Mouse (Mus musculus): ENCODE measurements around the gene Zbtb20.

Gene Zbtb20

GRCm38 (mm10) chr16:43535912-43536311 is 660.2 kb downstream of the Zbtb20 start:
- DNase-seq, result no peak

DNA sequence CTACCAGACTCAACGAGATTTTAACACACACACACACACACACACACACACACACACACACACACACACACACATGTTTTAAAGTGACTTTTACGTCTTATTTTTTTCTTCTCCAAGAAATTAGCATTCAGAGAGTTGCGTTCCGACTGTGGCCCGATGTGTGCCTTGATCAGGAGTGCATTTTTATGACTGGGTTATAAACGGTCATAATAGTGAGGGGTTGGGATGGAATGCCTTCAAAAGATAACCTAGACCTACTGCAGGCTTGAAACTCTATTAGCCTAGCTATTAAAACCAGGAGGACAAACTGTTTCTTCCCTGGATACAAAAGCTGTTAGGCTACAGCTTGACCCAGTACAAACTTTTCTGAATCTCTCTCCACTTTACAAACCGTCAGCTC is 661.5 kb downstream of the Zbtb20 start:
- DNase-seq, result no peak

GRCm38 (mm10) chr16:43539659-43540096 is 664.0 kb downstream of the Zbtb20 start:
- DNase-seq, result no peak

DNA sequence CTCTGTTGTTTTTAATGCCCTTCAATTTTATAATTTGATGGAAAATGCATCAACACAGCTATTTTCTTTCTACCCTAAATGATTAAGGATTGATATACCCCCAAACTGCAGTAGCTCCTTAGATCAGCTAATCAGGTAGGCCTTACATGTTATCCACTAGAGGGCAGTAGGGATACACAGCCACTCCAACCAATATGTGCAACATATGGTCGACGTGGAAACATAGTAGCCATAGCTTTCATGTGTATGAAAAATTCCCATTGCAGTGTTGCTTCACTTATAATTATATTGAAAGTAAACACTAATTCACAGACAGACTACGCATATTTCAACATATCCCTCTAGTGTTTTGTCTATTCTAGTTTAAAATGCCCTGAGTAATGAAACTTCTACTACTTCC is 664.4 kb downstream of the Zbtb20 start:
- DNase-seq, result no peak

GRCm38 (mm10) chr16:43540546-43541167 is 665.0 kb downstream of the Zbtb20 start:
- no peak for DNase-seq

DNA sequence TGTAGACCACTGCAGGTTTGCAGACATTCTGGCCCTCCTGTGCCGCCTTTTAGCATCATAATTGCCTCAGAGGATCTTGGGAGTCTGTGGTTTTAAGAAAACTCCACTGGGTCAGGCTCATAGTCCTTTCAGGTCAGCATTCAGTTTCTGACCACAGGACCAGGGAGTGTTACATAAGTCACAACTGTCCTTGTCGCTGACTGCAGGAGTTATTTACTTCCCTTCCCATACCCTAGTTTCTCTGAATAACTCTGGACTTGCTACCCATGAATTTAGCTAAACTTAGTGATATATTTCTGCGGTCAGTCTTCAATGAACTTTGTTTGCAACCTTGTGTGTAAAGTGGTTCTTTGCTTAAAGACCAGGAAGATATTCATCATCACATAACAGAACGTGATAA is 669.6 kb downstream of the Zbtb20 start:
- no peak for DNase-seq

GRCm38 (mm10) chr16:43547323-43548180 is 671.9 kb downstream of the Zbtb20 start:
- DNase-seq, result peak; percentile 33

- DNase-seq, result no peak
Measured at GRCm38 (mm10) chr16:43548774-43549173, 673.1 kb downstream of the Zbtb20 start.

DNA sequence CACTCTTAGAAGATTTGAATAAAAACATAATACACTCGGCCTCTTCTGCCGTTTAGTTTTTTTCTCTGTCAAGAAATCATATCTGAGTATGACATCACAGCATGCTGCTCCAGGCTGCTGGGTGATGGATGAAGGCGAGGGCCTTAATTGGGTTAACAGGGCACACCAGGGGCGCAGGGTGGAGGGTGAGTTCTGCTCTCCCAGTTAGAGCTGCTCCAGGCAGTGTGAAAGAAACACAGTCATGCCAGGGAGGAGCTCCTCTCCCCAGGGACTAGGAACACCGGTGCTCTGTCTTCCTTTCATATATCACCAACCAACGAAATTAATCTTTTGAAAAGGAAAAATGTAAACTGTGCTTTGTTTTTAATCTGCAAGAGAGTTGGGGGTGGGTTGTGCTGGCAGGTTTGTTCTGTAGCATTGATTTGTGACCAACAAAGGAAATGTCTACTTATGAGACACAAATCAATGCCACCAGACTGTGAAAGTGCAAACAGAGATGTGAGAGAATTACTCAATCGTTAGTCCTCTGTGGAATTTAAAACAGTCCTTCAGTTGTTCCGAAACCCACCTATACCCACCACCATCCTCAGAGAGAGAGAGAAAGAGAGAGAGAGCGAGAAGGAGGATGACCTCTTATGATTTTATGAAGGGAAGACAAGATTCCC is 673.9 kb downstream of the Zbtb20 start:
- peak; percentile 32 for DNase-seq

DNA sequence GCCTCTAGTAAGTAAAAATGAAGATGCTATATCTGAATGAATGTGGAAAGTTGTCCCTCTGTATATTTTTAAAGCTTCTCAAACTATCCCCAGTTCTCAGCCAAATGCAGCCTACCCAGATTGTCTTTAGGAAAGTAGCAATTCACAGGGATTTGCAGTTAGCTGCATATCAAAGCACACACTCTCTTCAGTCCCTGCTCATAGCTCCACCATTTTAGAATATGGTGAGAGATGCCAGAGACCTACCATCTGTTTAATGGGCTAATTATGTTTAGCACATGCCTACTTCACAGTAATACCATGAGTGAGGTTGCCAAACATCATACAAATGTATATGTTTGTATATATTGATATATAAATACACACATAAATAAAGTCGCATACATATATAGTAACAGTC is 676.8 kb downstream of the Zbtb20 start:
- DNase-seq, result no peak

GRCm38 (mm10) chr16:43557385-43557784 is 681.7 kb downstream of the Zbtb20 start:
- no peak for DNase-seq

GRCm38 (mm10) chr16:43561330-43561729 is 685.6 kb downstream of the Zbtb20 start:
- no peak for DNase-seq

DNA sequence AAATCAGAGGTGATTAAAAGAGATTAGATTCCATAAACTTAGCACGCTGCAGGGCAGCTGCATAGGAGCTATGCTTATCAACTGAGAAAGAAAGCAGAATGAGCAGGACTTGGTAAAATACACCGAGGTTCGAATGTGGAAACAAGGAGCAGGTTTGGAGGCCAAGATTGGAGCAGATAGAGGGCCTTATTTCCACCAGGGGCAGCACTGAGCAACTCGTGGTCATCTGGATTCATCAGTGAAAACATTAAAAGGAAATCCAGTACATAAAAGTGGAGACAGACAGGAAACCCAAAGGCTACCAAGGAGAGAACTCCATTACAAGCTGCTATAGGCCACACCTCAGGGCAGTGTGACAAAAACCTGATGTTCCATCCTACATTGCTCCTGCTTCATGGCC is 686.3 kb downstream of the Zbtb20 start:
- no peak for DNase-seq

- DNase-seq, result no peak
Measured at GRCm38 (mm10) chr16:43565872-43566271, 690.2 kb downstream of the Zbtb20 start.

GRCm38 (mm10) chr16:43566511-43566910 is 690.8 kb downstream of the Zbtb20 start:
- no peak for DNase-seq

DNA sequence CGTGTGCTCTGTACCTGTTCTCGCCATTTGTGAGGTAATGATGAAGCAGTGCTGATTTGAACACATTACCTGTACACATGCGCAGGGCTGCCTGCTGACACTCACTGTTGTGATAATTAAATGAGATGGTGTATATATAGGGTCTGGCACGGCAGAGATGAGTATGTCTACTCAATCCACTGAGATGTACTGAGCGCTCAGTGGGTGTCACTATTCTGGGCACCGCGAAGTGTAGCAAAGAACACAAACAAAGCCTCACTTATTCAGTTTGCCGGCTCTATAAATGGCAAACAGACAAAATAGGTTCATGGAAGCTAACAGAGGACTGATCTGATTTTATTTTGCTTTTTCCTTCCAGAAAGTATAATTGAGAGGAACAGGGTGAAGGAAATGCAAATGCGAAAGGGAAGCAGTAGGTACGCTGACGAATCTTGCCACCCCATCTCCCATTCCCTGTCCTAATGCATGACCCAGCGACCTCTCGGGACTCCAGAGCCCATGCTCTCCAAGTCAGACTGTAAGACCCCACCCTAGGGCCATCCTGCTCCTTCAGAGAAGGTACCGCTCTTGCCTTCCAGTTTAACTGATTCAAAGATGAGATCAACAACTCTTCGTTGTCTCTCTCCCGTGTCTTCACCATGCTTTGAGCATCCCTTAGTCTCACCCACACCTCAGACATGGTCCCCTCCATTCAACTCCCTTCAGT is 695.8 kb downstream of the Zbtb20 start:
- DNase-seq, result no peak

GRCm38 (mm10) chr16:43572171-43572570 is 696.5 kb downstream of the Zbtb20 start:
- DNase-seq, result no peak

GRCm38 (mm10) chr16:43572766-43573165 is 697.1 kb downstream of the Zbtb20 start:
- no peak for DNase-seq

DNA sequence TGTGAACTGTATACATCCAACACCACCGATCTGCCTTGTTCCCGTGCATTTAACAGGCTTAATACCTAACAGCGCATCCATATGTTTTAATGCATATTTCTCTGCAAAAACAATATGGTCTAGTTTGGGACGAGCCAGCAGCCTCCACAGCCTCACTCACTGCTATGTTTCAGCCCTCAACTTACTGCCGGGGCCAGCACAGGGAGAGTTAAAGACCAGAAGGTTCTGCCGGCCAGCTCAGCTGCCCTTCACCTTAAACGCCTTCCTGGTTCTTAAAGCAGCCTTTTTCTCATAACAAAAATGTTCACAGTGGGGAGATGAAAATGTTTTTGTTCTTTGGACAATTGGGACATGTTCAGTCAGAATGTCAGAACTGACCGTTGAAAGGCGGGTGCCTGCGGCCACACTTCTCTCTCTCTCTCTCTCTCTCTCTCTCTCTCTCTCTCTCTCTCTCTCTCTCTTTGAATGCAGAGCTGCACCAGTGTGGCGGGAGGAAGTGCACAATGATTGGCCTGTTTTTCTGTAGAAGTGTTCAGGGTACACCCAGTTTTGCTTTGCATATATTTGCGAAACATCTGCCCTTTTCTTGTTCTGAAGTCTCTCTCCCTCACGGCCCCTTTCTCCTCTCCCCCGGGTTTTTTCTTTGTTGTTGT is 697.6 kb downstream of the Zbtb20 start:
- DNase-seq, result peak; percentile 36

DNA sequence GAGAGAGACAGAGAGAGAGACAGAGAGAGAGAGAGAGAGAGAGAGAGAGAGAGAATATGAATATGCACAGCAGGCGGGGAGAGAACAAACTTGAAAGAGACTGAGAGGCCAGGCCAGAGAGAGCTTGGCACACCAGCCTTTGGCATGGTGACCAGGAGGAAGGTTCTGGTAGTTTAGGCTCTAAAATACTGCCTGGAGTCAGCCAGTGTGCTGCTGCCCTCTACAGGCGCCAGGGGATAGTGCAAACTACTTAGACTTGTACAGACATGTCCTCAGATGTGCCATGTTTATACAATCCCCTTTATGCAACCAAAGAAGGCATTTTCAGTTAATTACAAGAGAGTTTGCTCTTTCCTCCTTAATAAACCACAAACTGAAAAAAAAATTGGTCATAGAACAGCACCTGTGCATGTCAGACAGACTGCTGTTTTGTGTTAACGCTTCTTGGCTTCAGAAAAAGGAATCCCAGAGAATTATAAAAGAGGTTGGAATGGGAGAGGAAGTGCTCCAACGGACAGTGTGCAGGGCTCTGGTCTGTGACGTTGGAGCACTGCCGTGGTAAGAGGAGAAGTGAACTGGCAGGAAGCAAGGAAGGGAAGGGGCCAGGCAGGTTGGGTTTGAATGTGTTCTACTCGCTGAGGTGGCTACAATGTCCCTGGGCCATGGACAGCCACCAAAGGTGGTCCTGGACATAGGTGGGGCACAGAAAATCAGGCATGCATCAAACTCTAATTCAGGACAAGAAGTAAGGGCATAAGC is 698.5 kb downstream of the Zbtb20 start:
- peak; percentile 93 for DNase-seq

- DNase-seq, result no peak
Measured at GRCm38 (mm10) chr16:43575066-43575465, 699.4 kb downstream of the Zbtb20 start.

DNA sequence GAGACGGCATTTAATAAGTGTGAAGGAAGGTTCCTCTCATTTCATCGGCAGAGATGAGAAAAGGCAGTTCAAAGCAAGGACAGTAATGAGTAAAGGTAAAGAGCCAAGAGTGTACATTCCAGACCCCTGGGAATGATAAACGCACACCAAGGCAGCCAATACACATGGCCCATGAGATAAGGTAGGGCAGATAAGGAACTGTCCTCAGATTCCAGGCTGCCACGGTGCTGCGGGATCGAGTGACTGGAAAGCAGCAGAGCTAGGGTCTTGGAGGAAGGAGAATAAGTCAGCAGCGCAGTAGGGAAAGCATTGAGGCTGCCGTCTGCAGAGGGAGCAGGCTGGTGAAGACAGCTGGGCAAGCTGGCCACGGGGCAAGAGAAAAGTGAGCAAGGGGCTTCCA is 699.8 kb downstream of the Zbtb20 start:
- DNase-seq, result no peak

Data from kidney, adult 18-20 months (tissue).